Mouse (Mus musculus) hindbrain, embryonic 15.5 days (tissue): ENCODE measurements around the gene Rbx1. TPM values are rescaled to one million over a fixed set of nuclear protein-coding genes. Genes with fewer than 3 reads are reported as not detected.
A peak's percentile ranks its signal among the peaks of the same experiment; 100 is the strongest.
"Not testable (repeated sequence)": the region's sequence is repeated elsewhere in the genome, so short reads cannot be mapped to it uniquely, and the experiment has no call there.

Source experiments
- ATAC-seq: fragments of 200-750 bp; cut with Nextera tagmentation; 2 replicates; pipeline ENCODE4 v1.8.0; 2017; ENCODE audit warnings: low read depth, moderate number of reproducible peaks, moderate TSS enrichment; ENCODE audit not compliant: low FRiP score
- H3K27ac ChIP-seq: fragments of 300-500 bp; sonication (generic); replicated peaks from 2 replicates; pipeline ENCODE4 v1.5.1; 2015; ENCODE audit warnings: mild to moderate bottlenecking, inconsistent platforms
- H3K27me3 ChIP-seq: fragments of 300-500 bp; sonication (generic); 2 replicates; pipeline ENCODE4 v1.6.1; 2015; ENCODE audit warnings: control low read depth, inconsistent platforms
- H3K36me3 ChIP-seq: fragments of 300-500 bp; sonication (generic); 2 replicates; pipeline ENCODE4 v1.6.1; 2015; ENCODE audit warnings: control low read depth, inconsistent platforms
- H3K4me1 ChIP-seq: fragments of 300-500 bp; sonication (generic); replicated peaks from 2 replicates; pipeline ENCODE4 v1.6.1; 2015; ENCODE audit warnings: control low read depth, inconsistent platforms
- H3K4me2 ChIP-seq: fragments of 300-500 bp; sonication (generic); 2 replicates; pipeline ENCODE4 v1.6.1; 2015; ENCODE audit warnings: moderate library complexity, mild to moderate bottlenecking, inconsistent platforms
- H3K4me3 ChIP-seq: fragments of 300-500 bp; sonication (generic); 2 replicates; pipeline ENCODE4 v1.5.1; 2015; ENCODE audit warnings: mild to moderate bottlenecking, inconsistent platforms
- H3K9ac ChIP-seq: fragments of 300-500 bp; sonication (generic); 2 replicates; pipeline ENCODE4 v1.6.1; 2015; ENCODE audit warnings: inconsistent platforms
- H3K9me3 ChIP-seq: fragments of 300-500 bp; sonication (generic); 2 replicates; pipeline ENCODE4 v1.6.1; 2016; ENCODE audit warnings: control low read depth, inconsistent platforms
- WGBS: fragments of 180-500 bp; shearing (Covaris S2); methylation state at CpG from one replicate; pipeline ENCODE4 v1.1.7; 2015; 5-methylcytosine and 5-hydroxymethylcytosine counted together
- polyA plus RNA-seq: library from polyadenylated mRNA; unstranded; fragments of >200 nt; fragmentation: Nextera tagmentation; extraction: Ambion mirVana; gene quantifications from 2 replicates; pipeline ENCODE4 v1.2.1, GENCODE M21; 2015

The Rbx1 gene
- polyA plus RNA-seq, 1 experiment from 2014 or later: 378 TPM

- WGBS: 76% methylated on average over 12 of the region's 12 CpGs
Observed at GRCm38 (mm10) chr15:81465016-81465660, 958 bp upstream of the Rbx1 start.

GRCm38 (mm10) chr15:81466738-81467113 is 630 bp downstream of the Rbx1 start:
- Histone ChIP-seq H3K4me3 (peak overlapping the region; percentile 73), H3K4me2 (peak overlapping the region; percentile 56), H3K9me3 (no peaks in the 10 kb centered on the region), H3K27me3 (no peaks in the 10 kb centered on the region), H3K27ac (peak overlapping the region; percentile 97), H3K36me3 (peaks cover 19% of the 10 kb centered on the region), H3K4me1 (peaks cover 19% of the 10 kb centered on the region), H3K9ac (peak overlapping the region; percentile 65)
- WGBS: under 1% methylated on average over 15 of the region's 15 CpGs
- no peak for ATAC-seq

More at GRCm38 (mm10) chr15:81465016-81465660, 958 bp upstream of the Rbx1 start:
- Histone ChIP-seq H3K4me1 (peaks cover 19% of the 10 kb centered on the region), H3K4me2 (peak overlapping the region; percentile 61), H3K27ac (peak overlapping the region; percentile 97), H3K27me3 (no peaks in the 10 kb centered on the region), H3K9ac (peak overlapping the region; percentile 54), H3K36me3 (0 out of 2 replicates have a peak, but pooled peaks cover 7% of the 10 kb centered on the region), H3K9me3 (no peaks in the 10 kb centered on the region), H3K4me3 (peak overlapping the region; percentile 73)
- ATAC-seq: no peak

- peaks cover 12% of the 10 kb centered on the region for H3K4me1 ChIP-seq
- no peaks in the 10 kb centered on the region for H3K9me3 ChIP-seq
- no peak overlapping the region for H3K27ac ChIP-seq
- H3K4me3 ChIP-seq: no peak overlapping the region
- H3K36me3 ChIP-seq: peaks cover 54% of the 10 kb centered on the region
- no peak for ATAC-seq
- no peaks in the 10 kb centered on the region for H3K27me3 ChIP-seq
- H3K9ac ChIP-seq: no peak overlapping the region
- H3K4me2 ChIP-seq: no peak overlapping the region
- 88% methylated on average over 8 of the region's 8 CpGs for WGBS
Observed at GRCm38 (mm10) chr15:81470735-81471134, 4.6 kb downstream of the Rbx1 start.

GRCm38 (mm10) chr15:81472256-81472655 is 6.2 kb downstream of the Rbx1 start:
- Histone ChIP-seq H3K36me3 (peaks cover 56% of the 10 kb centered on the region), H3K4me2 (no peak overlapping the region), H3K4me3 (no peak overlapping the region), H3K27me3 (no peaks in the 10 kb centered on the region), H3K9ac (no peak overlapping the region), H3K27ac (no peak overlapping the region), H3K4me1 (peaks cover 10% of the 10 kb centered on the region), H3K9me3 (no peaks in the 10 kb centered on the region)
- WGBS: 93% methylated on average over 5 of the region's 5 CpGs
- no peak for ATAC-seq

GRCm38 (mm10) chr15:81475654-81476053 is 9.6 kb downstream of the Rbx1 start:
- WGBS: 38% methylated on average over 3 of the region's 3 CpGs
- Histone ChIP-seq H3K4me1 (no peaks in the 10 kb centered on the region; the same call in 1 of the 2 replicates), H3K9me3 (no peaks in the 10 kb centered on the region)

GRCm38 (mm10) chr15:81476597-81476996 is 10.5 kb downstream of the Rbx1 start:
- Histone ChIP-seq H3K27ac (no peak overlapping the region), H3K4me2 (peak overlapping the region; percentile 35), H3K27me3 (no peaks in the 10 kb centered on the region), H3K9me3 (no peaks in the 10 kb centered on the region), H3K4me3 (no peak overlapping the region), H3K36me3 (peaks cover 39% of the 10 kb centered on the region), H3K4me1 (peaks cover 5% of the 10 kb centered on the region; the same call in 1 of the 2 replicates), H3K9ac (no peak overlapping the region)
- WGBS: 0% methylated on average over 2 of the region's 2 CpGs
- ATAC-seq: no peak

More at GRCm38 (mm10) chr15:81475654-81476053, 9.6 kb downstream of the Rbx1 start:
- Histone ChIP-seq H3K9ac (no peak overlapping the region), H3K27me3 (no peaks in the 10 kb centered on the region), H3K4me2 (no peak overlapping the region), H3K27ac (no peak overlapping the region), H3K36me3 (peaks cover 49% of the 10 kb centered on the region), H3K4me3 (no peak overlapping the region)
- ATAC-seq: no peak

- Histone ChIP-seq H3K36me3 (peaks cover 13% of the 10 kb centered on the region), H3K9ac (no peak overlapping the region), H3K4me3 (no peak overlapping the region), H3K27me3 (no peaks in the 10 kb centered on the region), H3K27ac (no peak overlapping the region), H3K4me1 (peaks cover 5% of the 10 kb centered on the region; the same call in 1 of the 2 replicates), H3K4me2 (no peak overlapping the region), H3K9me3 (no peaks in the 10 kb centered on the region)
- no peak for ATAC-seq
- 68% methylated on average over 21 of the region's 21 CpGs for WGBS
Observed at GRCm38 (mm10) chr15:81479446-81480213, 13.5 kb downstream of the Rbx1 start.

- H3K9ac ChIP-seq, H3K9me3 ChIP-seq, ATAC-seq, H3K4me2 ChIP-seq, H3K27ac ChIP-seq, H3K4me1 ChIP-seq, H3K4me3 ChIP-seq, H3K36me3 ChIP-seq, H3K27me3 ChIP-seq: not testable (repeated sequence)
- 69% methylated on average over 3 of the region's 3 CpGs for WGBS
Observed at GRCm38 (mm10) chr15:81480284-81480683, 14.2 kb downstream of the Rbx1 start.

- no peaks in the 10 kb centered on the region for H3K27me3 ChIP-seq
- no peaks in the 10 kb centered on the region for H3K9me3 ChIP-seq
- H3K4me1 ChIP-seq: peaks cover 5% of the 10 kb centered on the region; the same call in 1 of the 2 replicates
- no peak for ATAC-seq
- peak overlapping the region; percentile 50 for H3K4me2 ChIP-seq
- 15% methylated on average over 13 of the region's 13 CpGs for WGBS
- no peak overlapping the region for H3K27ac ChIP-seq
- no peaks in the 10 kb centered on the region for H3K36me3 ChIP-seq
- H3K4me3 ChIP-seq: peak overlapping the region; percentile 21
- H3K9ac ChIP-seq: no peak overlapping the region
Observed at GRCm38 (mm10) chr15:81480977-81481379, 14.9 kb downstream of the Rbx1 start.

- ATAC-seq: no peak
- H3K4me2 ChIP-seq: no peak overlapping the region
- H3K27me3 ChIP-seq: no peaks in the 10 kb centered on the region
- peaks cover 5% of the 10 kb centered on the region; the same call in 1 of the 2 replicates for H3K4me1 ChIP-seq
- no peaks in the 10 kb centered on the region for H3K36me3 ChIP-seq
- no peak overlapping the region for H3K27ac ChIP-seq
- H3K9me3 ChIP-seq: no peaks in the 10 kb centered on the region
- no peak overlapping the region for H3K4me3 ChIP-seq
- 96% methylated on average over 2 of the region's 2 CpGs for WGBS
- H3K9ac ChIP-seq: no peak overlapping the region
Observed at GRCm38 (mm10) chr15:81482966-81483365, 16.9 kb downstream of the Rbx1 start.

- Histone ChIP-seq H3K27me3 (no peaks in the 10 kb centered on the region), H3K9ac (no peak overlapping the region), H3K4me1 (peaks cover 5% of the 10 kb centered on the region; the same call in 1 of the 2 replicates), H3K27ac (no peak overlapping the region), H3K4me2 (no peak overlapping the region), H3K36me3 (no peaks in the 10 kb centered on the region), H3K9me3 (no peaks in the 10 kb centered on the region), H3K4me3 (no peak overlapping the region)
- WGBS: 91% methylated on average over 6 of the region's 6 CpGs
- ATAC-seq: no peak
Observed at GRCm38 (mm10) chr15:81483691-81484090, 17.6 kb downstream of the Rbx1 start.

- H3K36me3 ChIP-seq: no peaks in the 10 kb centered on the region
- no peak for ATAC-seq
- H3K9ac ChIP-seq: no peak overlapping the region
- H3K27me3 ChIP-seq: no peaks in the 10 kb centered on the region
- no peak overlapping the region for H3K4me2 ChIP-seq
- H3K4me3 ChIP-seq: no peak overlapping the region
- WGBS: 86% methylated on average over 4 of the region's 4 CpGs
- H3K4me1 ChIP-seq: peaks cover 5% of the 10 kb centered on the region; the same call in 1 of the 2 replicates
- no peaks in the 10 kb centered on the region for H3K9me3 ChIP-seq
- H3K27ac ChIP-seq: no peak overlapping the region
Observed at GRCm38 (mm10) chr15:81485483-81485882, 19.4 kb downstream of the Rbx1 start.
